Mouse (Mus musculus) limb, embryonic 14.5 days (tissue): ENCODE measurements at regions not wholly inside any gene's neighbourhood (a gene's known extent, or its start where the extent isn't known, plus 50 kb on each side); places are given as distances from the start of the nearest gene placed in this dataset.
A peak's percentile ranks its signal among the peaks of the same experiment; 100 is the strongest.

ENCODE experiments used
- ATAC-seq: fragments of 200-750 bp; cut with Nextera tagmentation; 2 replicates; pipeline ENCODE4 v1.8.0; 2017; ENCODE audit warnings: low read depth, moderate number of reproducible peaks, moderate TSS enrichment; ENCODE audit not compliant: low FRiP score
- DNase-seq: peaks from one replicate; pipeline ENCODE4 v3.0.0-alpha.2; 2015; ENCODE audit warnings: low spot score
- H3K27ac ChIP-seq: fragments of 300-500 bp; sonication (generic); replicated peaks from 2 replicates; pipeline ENCODE4 v1.5.1; 2014; ENCODE audit warnings: low read depth, mild to moderate bottlenecking, low read length, moderate library complexity, mixed read lengths
- H3K27me3 ChIP-seq: fragments of 300-500 bp; sonication (generic); 2 replicates; pipeline ENCODE4 v1.6.1; 2014; ENCODE audit warnings: low read length, mixed read lengths; ENCODE audit not compliant: control insufficient read depth, insufficient read depth
- H3K36me3 ChIP-seq: fragments of 300-500 bp; sonication (generic); 2 replicates; pipeline ENCODE4 v1.6.1; 2014; ENCODE audit warnings: mild to moderate bottlenecking, low read length, moderate library complexity, mixed read lengths; ENCODE audit not compliant: control insufficient read depth, insufficient read depth
- H3K4me1 ChIP-seq: fragments of 300-500 bp; sonication (generic); 2 replicates; pipeline ENCODE4 v1.6.1; 2014; ENCODE audit warnings: antibody characterized with exemption, low read length, mixed read lengths; ENCODE audit not compliant: control insufficient read depth, insufficient read depth
- H3K4me2 ChIP-seq: fragments of 300-500 bp; sonication (generic); replicated peaks from 2 replicates; pipeline ENCODE4 v1.6.1; 2014; ENCODE audit warnings: low read depth, mild to moderate bottlenecking, low read length, moderate library complexity; ENCODE audit not compliant: severe bottlenecking
- H3K4me3 ChIP-seq: fragments of 300-500 bp; sonication (generic); replicated peaks from 2 replicates; pipeline ENCODE4 v1.5.1; 2014; ENCODE audit warnings: low read length
- H3K9ac ChIP-seq: fragments of 300-500 bp; sonication (generic); 2 replicates; pipeline ENCODE4 v1.6.1; 2014; ENCODE audit warnings: mild to moderate bottlenecking, low read depth, low read length, moderate library complexity; ENCODE audit not compliant: severe bottlenecking
- H3K9me3 ChIP-seq: fragments of 300-500 bp; sonication (generic); 2 replicates; pipeline ENCODE4 v1.6.1; 2016; ENCODE audit warnings: low read length; ENCODE audit not compliant: control insufficient read depth
- POLR2A ChIP-seq: fragments of 200-500 bp; IDR thresholded peaks from 2 replicates; pipeline ENCODE4 v1.8.0; 2012; ENCODE audit warnings: inconsistent platforms, mild to moderate bottlenecking, moderate library complexity, borderline replicate concordance; ENCODE audit not compliant: insufficient read depth, insufficient read length; ENCODE audit errors: extremely low read depth
- WGBS: fragments of 180-500 bp; shearing (Covaris S2); extraction: QIAGEN DNeasy Blood & Tissue Kit; methylation state at CpG from one replicate; pipeline ENCODE4 v1.1.7; 2014; 5-methylcytosine and 5-hydroxymethylcytosine counted together

DNA sequence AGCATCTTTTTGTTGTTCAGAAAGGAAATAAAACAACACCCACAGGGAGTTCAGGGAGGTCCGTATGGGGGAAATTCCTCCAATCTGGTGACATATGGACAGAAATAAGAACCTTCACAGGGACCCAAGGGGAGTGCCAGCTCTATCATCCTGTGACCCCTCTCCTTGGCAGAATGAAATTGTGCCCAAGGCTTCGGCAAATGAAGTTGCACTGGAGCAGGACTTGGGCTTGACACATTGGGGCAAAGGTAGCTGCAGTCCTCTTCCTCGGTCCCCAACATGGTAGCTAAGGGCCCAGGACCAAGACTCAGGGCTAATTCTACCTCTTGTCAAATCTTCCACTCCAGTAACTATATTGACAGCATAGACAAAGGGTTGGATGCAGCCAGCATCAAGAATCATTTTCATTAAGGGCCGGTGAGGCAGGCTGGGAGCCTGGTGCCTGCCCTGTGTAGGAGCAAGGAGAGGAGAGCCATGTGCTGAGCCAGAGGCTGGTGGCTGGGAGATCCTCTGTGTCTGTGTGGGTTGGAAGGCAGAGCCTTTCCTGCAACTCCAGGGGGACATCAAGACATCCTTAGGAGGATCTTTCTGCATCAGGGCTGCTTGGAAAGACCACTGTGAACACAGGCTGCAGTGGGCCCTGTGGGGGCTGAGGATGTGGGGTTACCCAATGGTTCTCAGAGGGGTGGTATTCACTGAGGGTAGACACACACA is 59.2 kb upstream of the Slco4a1 start:
- H3K4me1 ChIP-seq, result no peaks in the 10 kb centered on the region
- no peak for DNase-seq
- H3K9ac ChIP-seq, result no peak overlapping the region
- 70% methylated on average over 4 of the region's 4 CpGs for WGBS
- no peak overlapping the region for H3K4me2 ChIP-seq
- H3K9me3 ChIP-seq, result no peaks in the 10 kb centered on the region
- H3K4me3 ChIP-seq, result no peak overlapping the region
- ATAC-seq, result no peak
- H3K36me3 ChIP-seq, result no peaks in the 10 kb centered on the region
- no peak overlapping the region for H3K27ac ChIP-seq
- TF ChIP-seq POLR2A, result no peak
- peaks cover 4% of the 10 kb centered on the region; the same call in 1 of the 2 replicates for H3K27me3 ChIP-seq

DNA sequence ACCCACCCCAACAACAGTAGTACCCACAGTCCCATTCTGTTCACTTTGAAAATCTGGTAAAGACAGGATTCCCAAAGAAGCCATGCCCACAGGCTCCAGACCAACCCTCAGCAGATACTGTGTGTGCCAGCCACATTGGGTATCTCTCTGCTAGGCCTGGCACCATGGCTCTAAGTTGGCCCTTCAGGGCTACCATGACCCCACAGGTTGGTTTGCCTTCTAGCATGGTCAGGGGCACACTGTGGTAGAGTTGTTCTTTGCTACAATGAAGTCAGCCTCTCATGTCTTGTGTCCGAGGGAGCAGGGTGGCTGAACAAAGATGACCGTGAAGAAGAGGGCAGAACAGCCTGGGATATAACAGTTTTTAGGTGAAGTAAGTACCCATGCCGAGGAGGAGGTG is 59.8 kb upstream of the Slco4a1 start:
- peaks cover 4% of the 10 kb centered on the region; the same call in 1 of the 2 replicates for H3K27me3 ChIP-seq
- H3K27ac ChIP-seq, result no peak overlapping the region
- no peak overlapping the region for H3K9ac ChIP-seq
- no peak for TF ChIP-seq POLR2A
- no peak for DNase-seq
- H3K36me3 ChIP-seq, result no peaks in the 10 kb centered on the region
- no peaks in the 10 kb centered on the region for H3K9me3 ChIP-seq
- no peak for ATAC-seq
- no peaks in the 10 kb centered on the region for H3K4me1 ChIP-seq
- no peak overlapping the region for H3K4me3 ChIP-seq
- 71% methylated on average over 3 of the region's 3 CpGs for WGBS
- H3K4me2 ChIP-seq, result no peak overlapping the region

GRCm38 (mm10) chr2:180395279-180396034 is 60.6 kb upstream of the Slco4a1 start:
- TF ChIP-seq POLR2A, result no peak
- DNase-seq (no peak), ATAC-seq (no peak)
- no peaks in the 10 kb centered on the region for H3K4me1 ChIP-seq
- H3K9ac ChIP-seq, result no peak overlapping the region
- no peaks in the 10 kb centered on the region for H3K9me3 ChIP-seq
- H3K36me3 ChIP-seq, result no peaks in the 10 kb centered on the region
- H3K27ac ChIP-seq, result no peak overlapping the region
- H3K27me3 ChIP-seq, result peaks cover 7% of the 10 kb centered on the region; the same call in 1 of the 2 replicates
- 62% methylated on average over 11 of the region's 11 CpGs for WGBS
- H3K4me2 ChIP-seq, result no peak overlapping the region
- no peak overlapping the region for H3K4me3 ChIP-seq

DNA sequence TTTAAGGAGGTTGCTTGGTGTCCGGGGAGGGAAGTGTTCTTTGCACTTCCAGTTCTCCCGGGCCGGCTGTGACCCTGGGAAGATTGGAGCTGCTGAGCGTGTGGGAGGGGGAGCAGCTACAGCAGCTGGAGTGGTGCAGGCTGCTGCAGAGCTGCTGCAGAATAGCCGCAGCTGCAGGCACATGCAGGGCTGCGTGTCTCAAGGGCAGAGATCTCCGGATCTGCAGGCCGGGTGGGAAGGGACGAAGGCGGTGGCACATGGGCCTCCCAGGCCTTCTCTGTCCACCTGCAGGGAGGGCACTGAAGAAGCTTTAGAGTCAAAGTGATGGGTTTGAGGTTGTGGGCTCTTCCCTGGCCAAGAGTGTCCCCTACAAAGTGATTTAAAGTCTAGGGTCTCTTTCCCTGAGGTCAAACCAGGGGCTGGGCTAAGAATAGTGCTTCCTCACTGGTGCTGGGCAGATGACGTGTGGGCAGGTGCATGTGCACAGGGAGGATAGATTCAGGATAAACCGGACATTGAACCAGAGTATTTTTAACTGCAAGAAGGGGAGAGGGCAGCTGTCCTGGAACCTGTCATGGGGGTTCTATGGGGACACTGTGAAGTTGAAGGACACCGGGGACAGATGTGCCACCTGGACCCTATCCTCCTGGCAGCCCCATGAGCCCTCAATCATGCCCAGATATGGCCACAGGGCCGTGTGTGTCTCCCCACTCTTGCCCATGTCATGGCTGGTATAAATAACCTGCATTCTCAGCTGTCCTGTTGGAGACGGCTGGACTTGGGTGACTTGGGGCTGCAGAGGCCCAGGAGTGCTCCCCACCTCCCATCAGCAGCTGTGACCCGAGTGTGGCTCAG is 58.6 kb upstream of the Gata5 start:
- DNase-seq (no peak), ATAC-seq (peak; percentile 58)
- H3K27ac ChIP-seq, result no peak overlapping the region
- no peaks in the 10 kb centered on the region for H3K36me3 ChIP-seq
- no peak for TF ChIP-seq POLR2A
- H3K4me3 ChIP-seq, result no peak overlapping the region
- no peaks in the 10 kb centered on the region for H3K4me1 ChIP-seq
- H3K9me3 ChIP-seq, result no peaks in the 10 kb centered on the region
- WGBS, result 64% methylated on average over 13 of the region's 16 CpGs
- peaks cover 7% of the 10 kb centered on the region; the same call in 1 of the 2 replicates for H3K27me3 ChIP-seq
- no peak overlapping the region for H3K9ac ChIP-seq
- H3K4me2 ChIP-seq, result no peak overlapping the region

- Histone ChIP-seq H3K4me1 (no peaks in the 10 kb centered on the region), H3K4me2 (no peak overlapping the region), H3K36me3 (no peaks in the 10 kb centered on the region), H3K27ac (no peak overlapping the region), H3K9ac (no peak overlapping the region), H3K4me3 (no peak overlapping the region), H3K27me3 (peaks cover 11% of the 10 kb centered on the region; the same call in 1 of the 2 replicates), H3K9me3 (no peaks in the 10 kb centered on the region)
- no peak for TF ChIP-seq POLR2A
- DNase-seq, result no peak
- 86% methylated on average over 6 of the region's 6 CpGs for WGBS
- ATAC-seq, result no peak
Observed at GRCm38 (mm10) chr2:180392298-180392697, 57.8 kb upstream of the Gata5 start.
